Mouse (Mus musculus) gastrocnemius, adult 18-20 months (tissue): ENCODE measurements at regions not wholly inside any gene's neighbourhood (a gene's known extent, or its start where the extent isn't known, plus 50 kb on each side); places are given as distances from the start of the nearest gene placed in this dataset.

Experiments
- DNase-seq: peaks from one replicate; pipeline ENCODE4 v3.0.0; 2021; ENCODE audit warnings: low spot score

DNA sequence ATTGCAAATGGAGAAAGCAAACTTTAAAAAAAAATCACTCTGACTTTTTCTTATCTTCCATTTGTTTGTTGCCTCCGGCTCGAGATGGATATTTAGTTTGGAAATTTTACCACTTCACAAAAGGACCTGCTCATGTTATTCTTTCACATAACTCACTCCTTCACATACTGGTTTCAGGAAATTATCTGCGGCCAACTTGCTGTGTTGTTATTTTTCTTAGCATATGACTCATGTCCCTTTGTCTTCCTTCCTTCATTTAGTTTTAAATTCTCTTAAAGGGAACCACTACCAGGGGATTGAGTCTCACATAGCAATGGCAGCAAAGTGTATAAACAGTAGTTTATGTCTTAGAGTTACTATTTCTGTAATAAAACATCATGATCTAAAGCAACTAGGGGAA, 217.8 kb downstream of the Ahr start:
- no peak for DNase-seq

DNA sequence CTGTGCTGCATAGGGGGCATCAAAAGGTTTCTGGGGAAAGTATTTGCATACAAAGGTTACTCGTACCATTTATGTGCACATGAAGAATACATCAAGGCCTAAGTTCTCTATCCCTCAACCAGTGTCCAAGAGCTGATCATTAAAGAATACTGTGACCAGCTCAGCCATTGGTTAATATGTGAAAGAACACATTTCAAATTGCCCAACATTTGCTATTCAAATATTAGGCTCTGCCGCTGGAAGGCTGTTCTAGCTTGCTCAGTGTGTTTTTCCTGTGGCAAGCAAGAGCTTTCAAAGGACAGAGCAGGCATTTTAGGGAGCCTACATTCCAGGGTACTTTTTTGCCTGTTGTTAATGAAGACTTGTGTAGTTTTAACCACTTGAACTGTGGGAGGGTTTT, 220.8 kb downstream of the Ahr start:
- DNase-seq = no peak

DNA sequence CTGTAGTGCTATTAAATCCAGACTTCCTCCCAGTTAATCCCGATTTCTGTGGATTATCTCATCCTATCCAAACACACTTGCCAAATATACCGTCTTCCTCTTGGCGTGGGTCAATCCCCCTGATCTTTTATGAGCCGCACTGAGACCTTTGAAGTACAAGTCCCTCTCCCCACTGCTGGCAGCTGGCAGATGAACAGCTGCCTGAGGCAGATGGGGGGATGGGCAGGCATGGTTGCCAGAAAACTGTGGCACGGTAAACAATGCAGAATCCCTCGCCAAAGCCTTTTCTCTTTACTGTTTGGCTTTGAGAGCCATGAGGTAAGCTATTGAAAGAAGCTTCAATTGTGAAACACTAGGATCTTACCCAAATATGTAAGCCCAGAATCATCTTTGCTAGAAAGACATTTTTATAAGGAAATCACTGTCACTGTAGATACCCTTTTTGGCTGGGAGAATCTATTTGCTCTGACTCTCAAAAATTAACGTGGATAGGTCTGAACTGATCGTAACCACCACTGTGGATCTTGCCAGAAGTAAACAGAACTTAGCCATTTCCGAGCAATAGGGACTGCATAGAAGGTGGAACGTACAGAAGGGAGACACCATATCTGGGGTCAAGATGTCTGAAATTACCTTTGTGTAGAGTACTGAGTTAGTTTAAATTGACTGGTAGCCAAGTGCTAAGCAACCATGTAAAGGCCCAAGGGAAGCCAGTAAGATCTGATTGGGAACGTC, 221.5 kb downstream of the Ahr start:
- no peak for DNase-seq

DNA sequence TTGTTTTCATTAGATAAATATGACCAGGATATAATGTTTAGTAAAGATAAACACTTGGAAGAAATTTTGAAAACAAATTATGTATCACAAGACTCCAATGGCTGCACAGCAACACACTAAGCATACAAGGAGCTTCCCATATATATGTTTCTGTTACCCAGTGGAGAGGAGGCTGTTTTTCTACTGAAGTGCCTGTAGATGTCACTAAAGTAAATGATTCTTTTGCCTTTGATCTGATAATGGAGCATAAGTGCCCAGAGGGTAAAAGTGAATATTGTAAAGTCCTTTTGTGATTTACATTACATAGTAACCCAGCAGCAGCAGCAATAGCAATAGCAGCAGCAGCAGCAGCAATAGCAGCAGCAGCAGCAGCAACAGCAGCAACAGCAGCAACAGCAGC, 226.3 kb downstream of the Ahr start:
- no peak for DNase-seq

DNA sequence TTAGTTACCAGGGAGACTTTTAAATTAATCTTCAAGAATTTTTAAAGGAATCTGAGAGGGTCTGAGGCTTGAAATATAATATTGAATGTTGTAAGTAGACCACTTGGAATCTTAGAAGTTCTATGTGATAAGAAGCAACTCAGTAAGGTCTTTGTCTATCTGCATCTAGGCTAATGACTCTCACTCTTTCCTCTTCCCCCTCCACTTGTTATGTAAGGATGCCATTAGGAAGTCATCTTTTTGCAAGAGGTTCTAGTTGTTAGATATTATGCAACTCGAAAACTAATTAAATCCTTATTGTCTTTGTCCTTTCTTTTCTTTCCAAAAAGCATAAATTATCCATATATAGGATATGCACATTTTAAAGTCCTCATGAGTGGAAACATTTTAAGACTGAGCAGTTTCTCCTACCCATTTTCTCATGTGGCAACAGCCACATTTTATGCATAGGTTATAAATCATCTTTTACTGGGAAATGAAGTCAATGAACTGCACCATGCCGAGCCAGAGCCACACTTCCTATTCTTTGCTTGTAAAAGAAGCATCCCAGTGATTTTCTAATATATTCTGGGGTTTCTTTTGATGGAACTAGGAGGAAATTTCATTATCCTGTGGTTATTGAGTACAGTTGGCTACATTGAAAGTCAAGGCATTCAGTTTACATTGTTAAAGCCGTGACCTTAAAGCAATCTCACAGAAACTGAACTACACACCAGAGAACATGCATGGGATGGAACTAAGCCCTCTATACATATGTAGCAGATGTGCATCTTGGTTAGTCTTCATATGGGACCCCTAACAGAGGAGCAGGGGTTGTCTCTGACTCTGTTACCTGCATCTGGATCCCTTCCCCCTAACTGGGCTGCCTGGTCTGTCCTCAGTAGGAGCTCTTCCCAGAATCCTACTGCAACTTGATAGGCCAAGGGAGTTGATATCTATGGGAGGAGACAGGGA, 230.8 kb downstream of the Ahr start:
- DNase-seq = no peak

DNA sequence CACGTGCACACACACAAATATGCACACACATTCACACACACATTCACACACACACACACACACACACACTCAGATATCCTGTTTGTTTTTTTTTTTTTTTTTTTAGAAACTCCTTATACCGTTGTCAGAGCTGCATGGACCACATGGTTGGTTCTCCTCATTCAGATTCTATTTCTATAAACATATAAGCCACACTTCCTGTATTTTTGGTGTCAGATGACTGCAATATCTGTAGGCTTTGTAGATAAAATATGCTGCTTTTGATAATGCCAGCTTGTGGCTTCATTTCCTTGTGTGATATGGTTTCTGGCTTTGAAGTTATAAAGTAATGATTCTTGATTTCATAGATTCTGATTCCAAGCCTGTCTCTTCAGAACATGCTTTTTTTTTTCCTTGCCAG, 231.7 kb downstream of the Ahr start:
- no peak for DNase-seq

DNA sequence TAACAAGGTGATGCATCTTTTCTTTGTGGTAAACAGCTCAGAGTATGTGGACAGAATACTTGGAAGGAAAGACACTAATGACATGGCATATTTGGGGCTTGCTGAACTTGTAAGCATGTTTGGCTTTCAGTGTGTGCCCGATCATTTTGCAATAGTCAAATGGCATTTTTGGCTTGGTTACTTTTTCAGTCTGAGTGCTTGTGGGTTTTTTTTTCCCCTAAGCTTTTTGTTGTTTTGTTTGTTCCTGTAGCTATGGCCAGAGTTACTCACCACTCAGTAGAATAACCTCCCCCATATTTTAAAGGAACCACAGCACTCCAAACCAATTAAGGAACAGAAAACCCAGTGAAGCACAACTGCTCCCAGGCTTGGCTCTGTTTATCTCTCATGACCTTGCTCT, 240.2 kb downstream of the Ahr start:
- DNase-seq = peak; percentile 10

DNA sequence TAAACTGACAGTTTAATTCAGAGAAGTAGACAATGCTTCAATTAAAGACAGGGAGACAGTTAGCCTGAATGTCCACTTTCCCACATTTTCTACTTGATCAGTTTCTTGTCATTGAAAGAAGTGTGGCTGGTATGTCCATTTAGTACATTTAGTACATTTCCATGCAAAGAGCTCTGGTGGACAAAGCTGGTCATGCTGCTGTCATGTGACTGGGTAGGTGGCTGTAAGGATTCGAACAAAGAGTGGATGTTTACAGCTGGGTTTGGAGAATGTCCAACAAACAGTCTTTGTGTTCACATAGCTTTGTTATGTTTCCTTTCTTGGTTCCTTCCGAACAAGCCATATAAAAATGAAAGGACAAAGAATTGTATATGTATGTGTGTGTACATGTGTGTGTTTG, 241.3 kb downstream of the Ahr start:
- no peak for DNase-seq

DNA sequence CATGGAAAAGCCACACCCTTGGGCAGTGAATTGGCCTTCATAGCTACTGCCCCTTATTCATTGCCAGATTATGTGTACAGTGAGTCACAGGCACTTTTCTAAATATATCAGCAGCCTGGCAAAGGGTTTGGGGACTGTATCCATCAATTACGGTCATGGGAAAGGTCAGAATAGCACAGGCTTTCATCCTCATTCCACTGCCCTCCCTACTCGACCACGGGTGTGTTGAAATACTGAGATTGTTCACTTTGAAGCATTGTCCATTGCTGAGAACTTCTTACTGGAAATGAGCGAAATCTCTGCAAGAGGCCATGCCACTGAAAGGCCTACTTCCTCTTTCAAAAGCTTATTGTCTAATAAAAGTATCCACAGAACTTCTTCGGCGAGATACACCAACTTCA, 242.9 kb downstream of the Ahr start:
- peak; percentile 28 for DNase-seq

DNA sequence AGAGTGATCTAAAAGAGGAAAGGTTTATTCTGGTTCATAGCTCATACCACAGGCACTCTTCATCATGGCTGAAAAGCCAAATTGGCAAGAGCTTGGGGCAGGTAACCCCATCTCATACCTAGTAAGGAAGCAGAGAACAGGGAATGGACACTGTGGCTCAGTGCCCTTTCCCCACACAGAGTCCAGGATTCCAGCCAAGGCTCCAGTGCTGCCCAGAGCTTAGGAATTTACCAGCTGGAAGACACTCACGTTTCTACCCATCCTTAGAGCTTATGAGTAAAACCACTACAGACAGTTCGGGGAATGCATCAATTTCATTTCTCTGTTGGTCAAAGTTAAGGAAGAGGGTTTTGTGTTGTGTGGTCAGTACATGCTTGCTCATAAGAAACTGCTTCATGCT, 241.0 kb downstream of the Snx13 start:
- DNase-seq = peak; percentile 17

DNA sequence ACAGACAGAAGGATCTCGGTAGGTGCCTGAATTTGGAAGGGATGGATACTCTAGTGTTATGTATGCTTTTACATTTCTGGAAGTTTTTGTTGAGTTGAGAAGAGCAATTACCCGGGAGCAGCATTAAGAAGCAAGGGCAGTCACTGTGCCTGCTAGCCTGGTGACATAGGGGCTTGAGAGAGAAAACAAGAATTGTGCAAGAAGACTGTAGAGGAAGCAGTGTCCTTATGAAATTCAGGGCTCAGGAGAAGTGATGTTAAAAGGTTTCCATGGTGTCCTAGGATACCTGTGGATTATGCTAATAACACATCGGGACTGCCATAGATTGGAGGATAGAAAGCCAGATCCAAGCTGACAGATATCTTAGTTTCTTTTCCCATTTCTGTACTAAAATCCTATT, 240.6 kb downstream of the Snx13 start:
- DNase-seq = no peak

DNA sequence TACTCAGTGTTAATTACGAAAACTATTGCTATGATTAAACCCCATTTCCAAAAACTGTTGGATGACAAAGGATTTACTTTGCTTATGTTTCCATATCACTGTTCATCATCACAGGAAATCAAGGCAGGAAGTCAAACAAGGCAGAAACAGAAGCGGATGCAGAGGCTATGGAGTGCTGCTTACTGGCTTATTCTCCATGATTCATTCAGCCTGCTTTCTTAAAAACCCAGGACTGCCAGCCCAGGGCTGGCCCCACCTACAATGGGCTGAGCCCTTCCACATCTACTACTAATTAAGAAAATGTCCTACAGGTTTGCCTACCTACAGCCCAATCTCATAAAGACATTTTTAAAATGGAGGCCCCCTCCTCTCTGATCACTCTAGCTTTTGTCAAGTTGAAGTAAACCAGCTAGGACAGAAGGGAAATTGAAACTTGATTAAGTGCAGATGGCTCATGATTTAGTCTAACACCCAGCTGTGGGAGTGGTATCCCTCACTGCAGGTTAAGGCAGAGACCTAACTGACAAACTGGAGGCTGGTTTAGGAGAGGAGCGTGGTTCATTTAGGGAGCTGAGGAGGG, 240.1 kb downstream of the Snx13 start:
- DNase-seq = no peak

DNA sequence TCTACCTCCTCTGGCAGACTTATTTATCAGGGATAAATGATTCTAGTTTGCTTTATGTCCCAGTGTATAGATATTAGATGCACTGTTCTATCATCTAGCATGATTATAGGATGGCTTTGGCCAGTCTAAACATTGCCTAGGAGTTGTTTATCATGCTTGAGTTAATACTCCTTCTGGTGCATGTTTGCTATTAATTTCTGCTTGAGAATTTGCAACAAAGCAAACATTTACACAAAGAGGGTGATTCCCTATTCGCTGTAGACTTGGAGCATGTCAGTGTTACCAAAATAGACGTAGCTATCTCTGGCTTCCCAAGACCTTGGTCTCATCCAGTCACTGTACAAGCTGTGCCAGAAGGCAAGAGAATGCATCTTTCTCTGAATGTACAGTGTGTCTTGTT, 237.4 kb downstream of the Snx13 start:
- no peak for DNase-seq

DNA sequence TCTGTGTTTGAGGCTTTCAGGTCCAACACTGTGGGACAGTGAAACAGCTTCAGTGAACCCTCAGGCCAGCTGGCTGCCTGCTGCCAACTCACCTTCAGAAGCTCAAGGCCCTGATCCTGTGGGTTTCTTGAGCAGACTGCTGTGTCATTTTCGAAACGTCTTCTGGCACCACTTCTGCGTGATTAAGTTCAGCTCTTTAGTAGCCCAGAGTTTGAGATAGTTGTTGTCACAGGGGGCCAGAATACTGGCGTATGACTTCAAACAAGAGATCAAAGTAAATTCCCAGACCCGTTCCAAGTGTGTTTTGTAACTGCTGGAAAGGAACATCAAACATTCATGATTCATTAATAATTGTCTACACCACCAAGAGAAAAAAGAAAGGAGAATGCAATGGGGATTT, 236.9 kb downstream of the Snx13 start:
- DNase-seq = no peak

DNA sequence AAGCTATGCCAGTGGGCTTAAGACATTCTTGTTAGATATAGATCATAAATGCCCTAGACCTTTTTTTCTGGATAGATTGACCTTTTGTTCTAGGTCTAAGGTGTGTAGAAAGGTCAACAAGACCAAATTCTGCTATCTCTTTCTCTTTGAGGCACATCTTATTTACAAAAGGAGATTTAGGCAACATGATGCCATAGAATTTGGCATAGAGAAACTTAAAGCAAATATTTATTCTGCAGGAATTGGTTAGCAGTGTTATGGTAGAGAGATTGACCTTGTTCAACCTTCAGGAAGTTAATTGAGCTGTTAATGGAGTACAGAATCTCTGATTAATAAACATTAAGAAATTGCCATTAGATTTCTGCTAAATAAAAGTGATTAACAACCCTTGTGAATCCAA, 236.4 kb downstream of the Snx13 start:
- no peak for DNase-seq

DNA sequence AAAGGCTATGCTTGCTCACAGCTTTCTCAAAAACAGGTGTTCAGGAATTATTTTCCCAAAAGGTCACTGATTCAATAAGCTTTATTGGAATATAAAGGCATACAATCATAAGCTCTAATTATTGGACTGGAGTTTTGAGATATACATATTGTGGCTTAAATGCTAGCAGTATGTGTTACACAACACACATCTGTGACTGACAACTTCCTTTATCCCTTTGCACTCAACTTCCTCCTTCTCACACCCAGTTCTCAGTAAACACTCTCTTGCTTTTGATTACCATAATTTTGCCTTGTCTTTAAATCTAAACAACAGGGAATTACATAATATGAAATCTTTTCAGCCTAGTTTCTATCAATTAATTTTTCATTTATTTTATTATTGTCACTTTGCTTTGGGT, 222.5 kb downstream of the Snx13 start:
- DNase-seq = no peak

DNA sequence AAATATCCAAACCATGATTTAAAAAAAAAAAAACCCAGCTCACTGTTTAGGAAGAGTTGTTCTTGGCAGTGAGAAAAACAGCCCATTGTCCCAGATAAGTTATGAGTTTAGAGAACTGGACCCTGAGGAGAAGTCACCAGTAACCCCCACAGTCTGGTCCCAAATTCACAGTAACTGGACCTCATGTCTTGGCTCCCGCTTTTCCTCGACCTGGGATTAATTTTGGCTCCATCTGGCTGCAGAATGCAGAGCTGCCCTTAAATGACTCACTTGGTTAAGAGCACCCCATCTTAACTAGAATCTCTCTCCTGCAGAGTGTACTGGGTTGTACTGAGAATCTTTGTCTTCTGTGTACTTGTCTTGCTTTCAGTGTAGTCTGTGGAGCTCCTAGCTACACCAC, 221.0 kb downstream of the Snx13 start:
- DNase-seq = no peak

DNA sequence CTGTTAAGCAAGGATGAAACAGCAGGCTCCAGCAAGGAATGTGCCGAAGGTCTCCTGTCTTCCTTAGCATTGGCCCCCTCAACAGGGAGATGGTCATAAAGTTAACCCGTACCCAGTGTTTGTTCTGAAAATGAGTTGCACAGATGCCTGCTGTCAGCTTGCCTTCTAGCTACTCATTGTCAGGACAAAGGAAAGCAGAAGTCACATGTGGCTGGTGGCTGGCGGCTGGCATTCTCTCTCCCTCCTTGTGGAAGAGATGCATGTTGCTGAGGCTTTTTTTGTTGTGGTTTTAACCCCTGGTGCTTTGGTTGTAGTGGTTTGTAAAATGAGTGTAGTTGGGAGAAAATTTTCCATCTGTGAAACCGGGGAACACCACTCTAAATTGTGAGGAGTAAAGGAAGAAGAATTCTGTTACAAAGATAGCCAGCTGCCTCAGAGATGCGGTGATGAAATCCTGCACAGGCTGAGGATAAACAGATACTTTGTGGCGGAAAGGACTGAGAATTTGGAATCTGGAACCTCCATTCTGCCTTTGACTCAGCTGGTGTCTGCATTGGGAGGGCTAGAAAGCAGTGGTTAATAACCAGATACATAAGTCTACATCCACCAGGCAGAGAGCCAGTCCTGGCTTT, 220.2 kb downstream of the Snx13 start:
- no peak for DNase-seq

DNA sequence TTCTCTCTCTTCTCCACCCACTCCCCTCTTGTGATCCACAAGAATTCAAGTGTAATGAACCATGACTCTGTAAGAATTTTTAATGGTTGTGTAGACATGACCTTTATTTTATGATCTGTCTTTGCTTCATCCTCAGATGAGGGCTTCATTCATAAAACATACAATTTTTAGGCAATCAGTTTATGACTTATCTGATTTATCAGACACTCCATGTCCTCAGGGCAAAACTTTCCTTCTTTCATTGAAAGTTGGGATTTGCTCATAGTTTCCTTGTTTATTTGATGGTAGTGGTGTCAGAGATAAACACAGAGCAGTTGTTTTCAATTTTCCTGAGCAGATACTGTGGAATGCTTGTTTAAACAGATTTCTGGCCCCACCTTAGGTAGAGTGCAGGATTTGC, 212.8 kb downstream of the Snx13 start:
- no peak for DNase-seq

DNA sequence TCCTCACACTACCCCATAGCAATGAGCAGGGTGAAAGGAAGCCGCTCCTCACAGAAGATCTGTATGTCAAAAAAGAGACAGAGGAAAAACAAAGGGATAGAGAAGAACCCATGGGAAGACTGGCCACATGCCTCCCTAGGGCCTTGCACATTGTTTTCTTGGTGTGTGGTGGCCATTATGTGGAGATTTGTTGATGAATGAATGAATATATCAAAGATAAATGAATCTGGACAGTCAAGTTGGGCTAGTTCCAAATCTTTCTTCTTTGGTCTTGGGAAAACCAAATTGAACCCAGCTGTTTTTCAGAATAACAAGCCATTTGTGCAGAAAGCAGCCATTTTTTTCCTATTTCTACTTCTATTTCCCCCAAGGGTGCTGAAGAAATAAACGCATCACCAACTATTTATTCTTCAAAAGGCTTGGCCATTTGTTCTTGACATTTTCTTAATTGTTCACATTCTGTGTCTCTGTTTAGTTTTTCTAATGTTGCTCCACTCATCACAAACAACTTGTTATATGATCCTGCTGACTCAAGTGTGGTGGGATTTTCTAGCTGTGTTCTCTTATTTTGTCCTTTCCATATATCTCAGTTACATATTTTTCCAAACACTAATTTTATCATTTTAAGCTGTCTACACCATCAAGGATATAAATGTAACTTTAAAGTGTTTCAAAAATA, 208.9 kb downstream of the Snx13 start:
- DNase-seq = no peak

DNA sequence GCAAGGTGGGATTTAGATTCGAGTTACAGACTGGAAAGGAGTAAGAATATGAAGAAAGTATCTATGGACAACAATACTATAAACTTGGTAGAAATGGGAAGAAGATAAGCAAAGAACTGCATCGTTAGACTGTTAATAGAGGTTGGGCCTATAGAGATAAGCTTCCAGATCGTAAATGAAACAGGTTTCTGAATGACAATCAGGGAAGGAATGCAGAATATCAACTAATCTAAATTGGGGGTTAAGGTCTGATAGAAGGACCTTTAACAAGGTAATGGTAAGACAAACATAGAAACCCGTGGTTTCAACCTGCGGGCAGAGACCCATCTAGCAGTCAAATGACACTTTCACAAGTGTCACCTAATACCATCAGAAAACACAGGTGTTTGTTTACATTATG, 201.5 kb downstream of the Snx13 start:
- no peak for DNase-seq
